Mouse (Mus musculus): ENCODE measurements around the gene Cfap74. TPM values are rescaled to one million over a fixed set of nuclear protein-coding genes. Genes with fewer than 3 reads are reported as not detected.

The Cfap74 gene
- total and polyA plus RNA-seq, 3 experiments = 0.39 to 1.0 TPM; not detected in 1

GRCm38 (mm10) chr4:155371797-155372735 is 36.9 kb upstream of the Cfap74 start:
- H3K9me3 ChIP-seq (replicated peaks; ENCODE audit: insufficient read depth, low read length) = no peaks in the 10 kb centered on the region
- no peak overlapping the region for H3K4me3 ChIP-seq (ENCODE audit: control insufficient read depth in 1 of 2, insufficient read depth in 1 of 2, low read depth in 2 of 2, low read length in 2 of 2)
- no peak for TF ChIP-seq RCOR1 (IDR thresholded peaks at IDR 0.05; ENCODE audit: low read depth, low read length)
- H3K27me3 ChIP-seq (ENCODE audit: control insufficient read depth in 1 of 2, insufficient read depth in 2 of 2, low read length in 2 of 2) = peaks cover 7 to 13% of the 10 kb centered on the region in 2 experiments
- no peak overlapping the region for H3K27ac ChIP-seq (ENCODE audit: control insufficient read depth, low read depth, low read length)
- no peak overlapping the region for H3K9ac ChIP-seq (ENCODE audit: control insufficient read depth, low read depth, low read length, poor library complexity, severe bottlenecking)
- no peaks in the 10 kb centered on the region for H3K36me3 ChIP-seq (ENCODE audit: control insufficient read depth in 1 of 2, insufficient read depth in 2 of 2, low read length in 2 of 2)
- H3K79me2 ChIP-seq (ENCODE audit: control insufficient read depth, insufficient read depth, low read length, poor library complexity) = no peaks in the 10 kb centered on the region
- no peaks in the 10 kb centered on the region for H3K4me1 ChIP-seq (ENCODE audit: control insufficient read depth in 1 of 2, insufficient read depth in 2 of 2, low read length in 2 of 2)
- no peak for DNase-seq (ENCODE audit: low read depth, low spot score)

- Histone ChIP-seq H3K79me2 (ENCODE audit: control insufficient read depth, insufficient read depth, low read length, poor library complexity) (no peaks in the 10 kb centered on the region), H3K36me3 (ENCODE audit: control insufficient read depth in 1 of 2, insufficient read depth in 2 of 2, low read length in 2 of 2) (no peaks in the 10 kb centered on the region), H3K27me3 (ENCODE audit: control insufficient read depth in 1 of 2, insufficient read depth in 2 of 2, low read length in 2 of 2) (peaks cover 4 to 13% of the 10 kb centered on the region in 2 experiments), H3K4me3 (ENCODE audit: control insufficient read depth in 1 of 2, insufficient read depth in 1 of 2, low read depth in 2 of 2, low read length in 2 of 2) (no peak overlapping the region), H3K4me1 (ENCODE audit: control insufficient read depth in 1 of 2, insufficient read depth in 2 of 2, low read length in 2 of 2) (no peaks in the 10 kb centered on the region), H3K9me3 (replicated peaks; ENCODE audit: insufficient read depth, low read length) (no peaks in the 10 kb centered on the region), H3K9ac (ENCODE audit: control insufficient read depth, low read depth, low read length, poor library complexity, severe bottlenecking) (no peak overlapping the region), H3K27ac (ENCODE audit: control insufficient read depth, low read depth, low read length) (no peak overlapping the region)
- no peak for DNase-seq (ENCODE audit: low read depth, low spot score)
- no peak for TF ChIP-seq MYB (IDR thresholded peaks at IDR 0.05; ENCODE audit: low read depth, low read length)
- no peak for TF ChIP-seq USF1 (IDR thresholded peaks at IDR 0.05; ENCODE audit: low read depth, low read length)
- TF ChIP-seq TBP (IDR thresholded peaks at IDR 0.05; ENCODE audit: low read depth, low read length) = no peak
- TF ChIP-seq ETS1 (IDR thresholded peaks at IDR 0.05; ENCODE audit: low read depth, low read length) = no peak
- TF ChIP-seq ZKSCAN1 (IDR thresholded peaks at IDR 0.05; ENCODE audit: low read depth, low read length) = no peak
- TF ChIP-seq CHD1 (IDR thresholded peaks at IDR 0.05; ENCODE audit: low read depth, low read length) = no peak
- TF ChIP-seq ZMIZ1 (IDR thresholded peaks at IDR 0.05; ENCODE audit: low read depth, low read length) = no peak
- no peak for TF ChIP-seq MAFK (IDR thresholded peaks at IDR 0.05; ENCODE audit: borderline replicate concordance, low read depth, low read length)
- no peak for TF ChIP-seq CTCF (IDR thresholded peaks at IDR 0.05 in 2 of 3, conservative IDR thresholded peaks at IDR 0.05 in 1 of 3; ENCODE audit: control insufficient read depth in 1 of 3, insufficient read depth in 1 of 3, low read depth in 2 of 3, low read length in 3 of 3, poor library complexity in 1 of 3, severe bottlenecking in 1 of 3)
- TF ChIP-seq HCFC1 (IDR thresholded peaks at IDR 0.05; ENCODE audit: low read depth, low read length) = no peak
- TF ChIP-seq RAD21 (IDR thresholded peaks at IDR 0.05; ENCODE audit: low read depth, low read length) = no peak
- TF ChIP-seq MEF2A (IDR thresholded peaks at IDR 0.05; ENCODE audit: extremely low read depth, insufficient replicate concordance, low read depth, low read length, poor library complexity, severe bottlenecking) = no peak
- no peak for TF ChIP-seq UBTF (IDR thresholded peaks at IDR 0.05; ENCODE audit: borderline replicate concordance, insufficient read depth, low read depth, low read length)
- no peak for TF ChIP-seq POLR2A (IDR thresholded peaks at IDR 0.05; ENCODE audit: control insufficient read depth in 1 of 2, insufficient read depth in 1 of 2, low read depth in 1 of 2, low read length in 2 of 2, poor library complexity in 1 of 2)
These were observed 27.0 kb upstream of the Cfap74 start for GRCm38 (mm10) chr4:155381974-155382373.
